Mouse (Mus musculus) erythroblast, embryonic 14.5 days (primary cell): Measurements from ENCODE around the gene Mapk12.

Experiments used
- GATA1 ChIP-seq: IDR thresholded peaks from 2 replicates; pipeline ENCODE4 v1.6.1; 2012; ENCODE audit warnings: low read length, inconsistent platforms, mixed read lengths
- TAL1 ChIP-seq: IDR thresholded peaks from 3 replicates; pipeline ENCODE4 v1.6.1; 2012; ENCODE audit warnings: low read length, inconsistent platforms, mixed read lengths

DNA sequence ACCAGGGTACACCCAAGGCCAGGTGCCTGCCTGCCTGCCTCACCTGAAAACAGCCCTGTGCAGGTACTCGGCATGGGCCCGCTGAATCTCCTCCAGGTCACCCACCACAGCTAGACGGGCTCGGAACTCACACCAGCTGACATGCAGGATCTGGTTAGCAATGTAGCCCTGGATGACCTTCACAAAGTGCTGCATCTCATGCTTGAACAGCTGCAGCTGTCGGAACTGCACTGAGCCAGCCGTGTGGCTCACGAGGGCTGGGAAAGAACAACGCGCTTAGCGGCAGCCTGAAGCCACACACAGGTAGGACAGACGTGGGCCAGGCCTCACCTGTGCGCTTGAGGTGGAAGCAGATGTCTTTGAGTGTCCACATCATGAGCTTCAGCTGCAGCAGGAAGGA, 39.7 kb downstream of the Mapk12 start:
- TF ChIP-seq GATA1 (no peak), TAL1 (no peak)
